Mouse (Mus musculus) embryonic facial prominence, embryonic 10.5 days (tissue): ENCODE results near the gene Sbk1. TPM values are rescaled to one million over a fixed set of nuclear protein-coding genes. Genes with fewer than 3 reads are reported as not detected.

Experiments
- DNase-seq: peaks from one replicate; pipeline ENCODE4 v3.0.0-alpha.2; 2017; ENCODE audit warnings: low spot score
- H3K27ac ChIP-seq: fragments of 300-500 bp; sonication (generic); replicated peaks from 2 replicates; pipeline ENCODE4 v1.5.1; 2016; ENCODE audit warnings: mild to moderate bottlenecking
- H3K27me3 ChIP-seq: fragments of 300-500 bp; sonication (generic); replicated peaks from 2 replicates; pipeline ENCODE4 v1.6.1; 2016; ENCODE audit warnings: low read depth, mild to moderate bottlenecking; ENCODE audit not compliant: poor library complexity, severe bottlenecking
- H3K36me3 ChIP-seq: fragments of 300-500 bp; sonication (generic); replicated peaks from 2 replicates; pipeline ENCODE4 v1.6.1; 2016; ENCODE audit warnings: mild to moderate bottlenecking, moderate library complexity
- H3K4me1 ChIP-seq: fragments of 300-500 bp; sonication (generic); 2 replicates; pipeline ENCODE4 v1.6.1; 2016
- H3K4me3 ChIP-seq: fragments of 300-500 bp; sonication (generic); 2 replicates; pipeline ENCODE4 v1.5.1; 2016; ENCODE audit warnings: mild to moderate bottlenecking, moderate library complexity
- H3K9me3 ChIP-seq: fragments of 300-500 bp; sonication (generic); 2 replicates; pipeline ENCODE4 v1.6.1; 2016; ENCODE audit warnings: mild to moderate bottlenecking
- WGBS: fragments of 180-500 bp; shearing (Covaris S2); methylation state at CpG from one replicate; pipeline ENCODE4 v1.1.7; 2016; 5-methylcytosine and 5-hydroxymethylcytosine counted together
- polyA plus RNA-seq: library from polyadenylated mRNA; unstranded; fragments of >200 nt; fragmentation: Nextera tagmentation; extraction: Ambion mirVana; gene quantifications from 2 replicates; pipeline ENCODE4 v1.2.1, GENCODE M21; 2016

The Sbk1 gene
- polyA plus RNA-seq, 1 experiment from 2014 or later = 102 TPM

GRCm38 (mm10) chr7:126284021-126284420 lies 11.6 kb downstream of the Sbk1 start:
- Histone ChIP-seq H3K4me1 (peaks cover 24% of the 10 kb centered on the region), H3K27me3 (no peaks in the 10 kb centered on the region), H3K4me3 (no peak overlapping the region), H3K9me3 (no peaks in the 10 kb centered on the region), H3K27ac (no peak overlapping the region), H3K36me3 (peaks cover 97% of the 10 kb centered on the region)
- DNase-seq = no peak
- WGBS = 89% methylated on average over 5 of the region's 5 CpGs

DNA sequence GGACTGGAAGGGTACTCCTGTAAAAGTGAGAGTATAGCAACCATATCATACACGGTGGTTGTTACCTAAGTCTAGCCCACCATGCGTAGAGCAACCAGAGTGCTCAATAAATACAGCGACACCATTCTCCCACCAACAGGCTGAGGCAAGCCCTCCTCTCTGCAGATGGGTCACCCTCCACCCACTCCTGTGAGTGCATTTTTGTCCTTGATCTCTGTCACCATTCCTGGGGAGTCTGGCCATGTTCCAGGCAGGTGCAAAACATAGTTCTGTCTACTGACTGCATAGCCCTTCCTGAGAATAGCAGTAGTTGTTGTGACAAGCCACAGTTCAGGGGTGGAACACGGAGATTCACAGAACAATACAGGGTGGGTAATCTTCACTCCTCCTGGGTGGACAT lies 12.0 kb downstream of the Sbk1 start:
- no peaks in the 10 kb centered on the region for H3K9me3 ChIP-seq
- no peak overlapping the region for H3K27ac ChIP-seq
- WGBS = 84% methylated on average over 4 of the region's 4 CpGs
- H3K4me1 ChIP-seq = peaks cover 21% of the 10 kb centered on the region
- no peak overlapping the region for H3K4me3 ChIP-seq
- no peaks in the 10 kb centered on the region for H3K27me3 ChIP-seq
- peaks cover 97% of the 10 kb centered on the region for H3K36me3 ChIP-seq
- DNase-seq = no peak

DNA sequence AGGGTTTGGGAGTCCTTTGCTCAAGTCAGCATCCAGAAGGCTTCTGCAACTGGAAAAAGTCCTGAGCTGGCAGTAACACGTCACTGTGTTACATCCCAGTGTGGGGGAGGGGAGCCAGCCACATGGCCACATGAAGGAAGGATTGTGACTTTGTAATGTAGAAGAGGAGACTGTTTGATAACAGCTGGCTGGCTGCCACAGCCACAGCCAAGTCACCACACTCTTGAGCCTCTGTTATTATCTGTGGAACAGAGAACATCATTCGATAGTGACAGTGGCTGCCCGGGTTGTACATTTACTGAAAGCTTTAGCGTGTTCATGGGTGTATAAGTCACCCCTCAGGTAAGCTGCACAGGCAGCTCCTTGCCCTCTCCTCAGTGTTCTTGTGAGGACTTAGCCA lies 12.4 kb downstream of the Sbk1 start:
- 83% methylated on average over 4 of the region's 4 CpGs for WGBS
- H3K9me3 ChIP-seq = no peaks in the 10 kb centered on the region
- H3K27ac ChIP-seq = no peak overlapping the region
- H3K4me1 ChIP-seq = peaks cover 19% of the 10 kb centered on the region
- peaks cover 97% of the 10 kb centered on the region for H3K36me3 ChIP-seq
- no peak for DNase-seq
- no peak overlapping the region for H3K4me3 ChIP-seq
- no peaks in the 10 kb centered on the region for H3K27me3 ChIP-seq

- no peak for DNase-seq
- H3K9me3 ChIP-seq = no peaks in the 10 kb centered on the region
- H3K27me3 ChIP-seq = no peaks in the 10 kb centered on the region
- 89% methylated on average over 12 of the region's 12 CpGs for WGBS
- no peak overlapping the region for H3K4me3 ChIP-seq
- H3K36me3 ChIP-seq = peaks cover 97% of the 10 kb centered on the region
- H3K27ac ChIP-seq = no peak overlapping the region
- peaks cover 19% of the 10 kb centered on the region for H3K4me1 ChIP-seq
These were observed 13.1 kb downstream of the Sbk1 start for GRCm38 (mm10) chr7:126285293-126286211.

DNA sequence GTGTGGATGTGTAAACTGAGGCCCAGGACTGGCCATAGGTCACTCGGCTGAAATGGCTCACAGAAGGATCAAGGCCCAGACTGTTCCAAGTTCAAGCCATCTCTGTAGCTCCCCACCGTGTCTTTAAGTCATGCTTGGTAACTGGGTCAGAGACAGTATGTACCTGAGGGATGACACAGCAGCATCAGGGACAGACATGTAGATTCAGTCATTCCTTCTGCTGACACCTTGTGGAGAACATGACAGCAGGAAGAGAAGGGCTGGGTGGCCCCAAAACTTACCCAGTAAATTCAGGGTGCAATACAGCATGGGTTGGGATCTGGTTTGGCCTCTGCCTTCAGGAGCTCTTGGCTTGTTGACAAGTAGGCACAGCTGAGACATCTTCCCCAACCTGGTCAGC lies 13.9 kb downstream of the Sbk1 start:
- Histone ChIP-seq H3K9me3 (no peaks in the 10 kb centered on the region), H3K27me3 (no peaks in the 10 kb centered on the region), H3K27ac (no peak overlapping the region), H3K4me3 (no peak overlapping the region), H3K4me1 (peaks cover 19% of the 10 kb centered on the region), H3K36me3 (peaks cover 97% of the 10 kb centered on the region)
- DNase-seq = no peak
- 89% methylated on average over 2 of the region's 2 CpGs for WGBS

GRCm38 (mm10) chr7:126287493-126288103 lies 15.2 kb downstream of the Sbk1 start:
- 67% methylated on average over 10 of the region's 10 CpGs for WGBS
- Histone ChIP-seq H3K4me3 (no peak overlapping the region), H3K9me3 (no peaks in the 10 kb centered on the region), H3K27me3 (no peaks in the 10 kb centered on the region), H3K4me1 (peaks cover 18% of the 10 kb centered on the region), H3K36me3 (peaks cover 97% of the 10 kb centered on the region), H3K27ac (no peak overlapping the region)
- DNase-seq = no peak

GRCm38 (mm10) chr7:126288104-126288497 lies 15.7 kb downstream of the Sbk1 start:
- Histone ChIP-seq H3K27ac (no peak overlapping the region), H3K27me3 (no peaks in the 10 kb centered on the region), H3K36me3 (peaks cover 98% of the 10 kb centered on the region), H3K4me3 (no peak overlapping the region), H3K4me1 (peaks cover 18% of the 10 kb centered on the region), H3K9me3 (no peaks in the 10 kb centered on the region)
- DNase-seq = no peak
- WGBS = 93% methylated on average over 2 of the region's 2 CpGs

DNA sequence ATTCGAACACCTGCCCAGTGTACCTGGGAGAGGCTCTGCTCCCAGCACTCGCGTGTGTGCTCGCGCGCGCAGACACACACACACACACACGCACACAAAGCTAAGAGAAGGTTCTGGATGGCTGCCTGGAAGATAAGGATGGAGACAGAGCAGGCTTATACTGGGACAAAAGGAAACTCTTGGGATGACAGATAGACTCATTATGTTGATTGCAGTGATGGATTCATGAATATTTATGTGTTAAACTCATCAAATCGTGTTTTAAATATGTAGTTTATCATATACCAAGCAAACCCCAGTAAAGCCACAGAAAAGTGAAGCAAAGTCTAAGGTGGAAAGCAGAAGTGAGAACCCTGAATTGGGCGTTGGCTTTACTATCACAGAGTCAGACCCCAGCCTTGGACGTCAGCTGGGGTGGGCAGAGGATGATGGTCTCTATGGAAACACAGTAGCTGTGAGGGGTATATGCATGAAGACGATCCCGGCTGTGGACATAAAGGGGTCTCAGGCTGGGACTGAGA lies 16.2 kb downstream of the Sbk1 start:
- 90% methylated on average over 13 of the region's 13 CpGs for WGBS
- Histone ChIP-seq H3K4me3 (no peak overlapping the region), H3K27ac (no peak overlapping the region), H3K27me3 (no peaks in the 10 kb centered on the region), H3K36me3 (peaks cover 98% of the 10 kb centered on the region), H3K4me1 (peaks cover 20% of the 10 kb centered on the region), H3K9me3 (no peaks in the 10 kb centered on the region)
- DNase-seq = no peak

DNA sequence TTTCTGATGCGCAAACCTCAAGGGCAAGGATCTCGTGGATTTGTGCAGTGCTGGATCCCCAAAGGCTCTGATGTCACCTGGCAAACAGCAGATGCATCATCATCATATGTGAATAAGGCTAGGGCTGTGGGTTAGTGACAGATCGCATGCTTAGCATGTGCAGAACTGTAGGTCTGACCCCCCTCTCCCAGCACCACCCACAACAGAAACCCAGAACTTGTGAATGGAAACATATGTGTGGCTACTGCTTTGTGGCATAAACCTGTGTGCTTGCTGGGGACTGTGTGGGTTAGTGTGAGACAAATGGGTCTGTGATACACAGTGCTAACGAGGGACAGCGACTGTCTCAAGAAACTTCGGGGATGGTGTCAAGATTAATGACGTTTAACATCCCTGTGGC lies 17.0 kb downstream of the Sbk1 start:
- Histone ChIP-seq H3K9me3 (no peaks in the 10 kb centered on the region), H3K27me3 (no peaks in the 10 kb centered on the region), H3K27ac (no peak overlapping the region), H3K4me3 (no peak overlapping the region), H3K4me1 (peaks cover 20% of the 10 kb centered on the region), H3K36me3 (peaks cover 98% of the 10 kb centered on the region)
- no peak for DNase-seq
- WGBS = 88% methylated on average over 7 of the region's 7 CpGs

DNA sequence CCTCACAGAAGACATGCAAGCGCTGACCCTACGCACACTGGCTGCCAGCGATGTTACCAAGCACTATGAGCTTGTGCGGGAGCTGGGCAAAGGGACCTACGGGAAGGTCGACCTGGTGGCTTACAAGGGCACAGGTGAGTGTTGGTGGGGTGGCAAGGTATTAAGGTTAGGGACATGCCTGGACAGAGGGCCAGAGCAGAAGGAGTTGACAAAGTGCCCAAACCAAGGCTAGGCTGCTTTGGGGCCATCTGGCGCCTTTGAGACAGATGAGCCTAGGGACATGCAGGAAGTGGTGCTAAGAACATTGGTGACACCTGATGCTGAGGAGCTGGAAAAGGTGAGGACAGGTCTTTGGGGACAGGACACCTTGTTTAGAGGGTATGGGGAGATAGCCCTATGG lies 17.5 kb downstream of the Sbk1 start:
- Histone ChIP-seq H3K9me3 (no peaks in the 10 kb centered on the region), H3K4me1 (peaks cover 16% of the 10 kb centered on the region), H3K4me3 (no peak overlapping the region), H3K36me3 (peaks cover 98% of the 10 kb centered on the region), H3K27me3 (no peaks in the 10 kb centered on the region), H3K27ac (no peak overlapping the region)
- DNase-seq = no peak
- 95% methylated on average over 7 of the region's 7 CpGs for WGBS

GRCm38 (mm10) chr7:126291681-126292545 lies 19.5 kb downstream of the Sbk1 start:
- Histone ChIP-seq H3K36me3 (peaks cover 84% of the 10 kb centered on the region), H3K27ac (0 out of 2 replicates have a peak overlapping the region, but pooled peaks have one; percentile 10)
- 87% methylated on average over 72 of the region's 72 CpGs for WGBS

DNA sequence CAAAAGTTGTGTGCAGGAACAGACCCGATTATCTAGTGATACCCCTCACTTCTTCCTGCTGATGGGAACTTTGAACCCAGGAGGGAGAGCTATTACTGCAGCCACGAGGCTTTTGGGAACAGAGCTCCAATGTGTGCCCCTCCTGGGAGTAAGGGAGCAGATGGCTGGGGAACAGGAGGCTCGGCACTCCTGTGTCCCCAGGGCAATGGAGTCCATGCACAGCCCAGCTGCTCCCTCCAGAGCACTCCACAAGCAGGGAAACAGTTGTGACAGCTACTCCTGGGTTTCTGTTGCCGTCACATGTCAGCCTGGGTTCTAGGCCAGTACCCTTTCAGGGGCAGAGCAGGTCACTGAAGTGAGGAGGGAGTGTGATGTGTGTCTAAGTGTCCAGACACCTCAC lies 20.7 kb downstream of the Sbk1 start:
- Histone ChIP-seq H3K27ac (no peak overlapping the region), H3K27me3 (no peaks in the 10 kb centered on the region), H3K4me3 (no peak overlapping the region), H3K36me3 (peaks cover 74% of the 10 kb centered on the region), H3K9me3 (no peaks in the 10 kb centered on the region), H3K4me1 (peaks cover 9% of the 10 kb centered on the region)
- 68% methylated on average over 4 of the region's 4 CpGs for WGBS
- DNase-seq = no peak

More at GRCm38 (mm10) chr7:126291681-126292545, 19.5 kb downstream of the Sbk1 start:
- DNase-seq = no peak
- H3K4me3 ChIP-seq = no peak overlapping the region
- no peaks in the 10 kb centered on the region for H3K9me3 ChIP-seq
- peaks cover 16% of the 10 kb centered on the region for H3K4me1 ChIP-seq
- no peaks in the 10 kb centered on the region for H3K27me3 ChIP-seq
